Mouse (Mus musculus): ENCODE measurements at regions not wholly inside any gene's neighbourhood (a gene's known extent, or its start where the extent isn't known, plus 50 kb on each side); places are given as distances from the start of the nearest gene placed in this dataset.

DNA sequence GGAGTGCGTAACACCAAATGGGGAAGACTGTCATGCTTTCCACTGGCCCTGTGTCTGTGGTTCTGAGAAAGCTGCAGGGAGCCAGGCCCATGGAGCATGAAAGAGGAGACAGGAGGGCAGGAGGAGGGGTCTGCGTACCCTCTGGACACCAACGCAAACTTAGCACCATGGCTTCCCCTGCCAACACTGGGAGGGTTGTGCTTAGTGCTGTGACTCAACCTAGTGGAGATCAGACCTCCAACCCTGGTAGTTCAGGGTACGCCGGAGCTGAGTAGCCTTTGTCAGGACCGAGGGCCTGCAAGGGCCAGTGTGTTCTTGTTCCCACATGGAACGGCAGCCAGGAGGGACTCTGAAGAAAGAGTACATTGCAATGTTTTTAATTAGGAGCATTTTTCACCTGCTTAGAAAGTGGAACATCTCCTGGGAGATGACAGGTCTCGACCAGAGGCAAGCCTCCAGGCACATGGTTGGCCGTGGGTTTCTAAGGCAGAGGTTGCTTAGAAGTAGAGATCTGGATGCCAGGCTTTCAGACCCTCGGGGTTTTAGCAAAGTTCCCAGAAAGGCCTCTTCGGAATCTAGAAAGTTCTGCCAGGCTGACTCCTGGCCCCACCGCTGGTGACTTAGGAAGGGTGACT lies 73.4 kb upstream of the Irf2bp2 start:
- no peak for TF ChIP-seq NELFE (IDR thresholded peaks at IDR 0.05; ENCODE audit: low read depth, low read length)
- TF ChIP-seq MAX (IDR thresholded peaks at IDR 0.05; ENCODE audit: low read length) = no peak
- TF ChIP-seq TBP (conservative IDR thresholded peaks at IDR 0.05; ENCODE audit: low read depth, low read length) = no peak
- TF ChIP-seq UBTF (IDR thresholded peaks at IDR 0.05; ENCODE audit: low read depth, low read length) = no peak
- no peak for TF ChIP-seq MAZ (IDR thresholded peaks at IDR 0.05; ENCODE audit: low read depth, low read length)
- TF ChIP-seq MEF2A (IDR thresholded peaks at IDR 0.05; ENCODE audit: borderline replicate concordance, low read depth, low read length) = no peak
- no peak for TF ChIP-seq ELF1 (IDR thresholded peaks at IDR 0.05; ENCODE audit: low read depth, low read length)
- TF ChIP-seq MYC (IDR thresholded peaks at IDR 0.05; ENCODE audit: low read depth, low read length) = no peak
- no peak for TF ChIP-seq ZMIZ1 (IDR thresholded peaks at IDR 0.05; ENCODE audit: low read depth, low read length)
- no peak for TF ChIP-seq CHD1 (IDR thresholded peaks at IDR 0.05; ENCODE audit: low read depth, low read length)
- Histone ChIP-seq H3K4me2 (ENCODE audit: insufficient read depth, low read depth, poor library complexity, severe bottlenecking) (peak overlapping the region; percentile 48), H3K9ac (ENCODE audit: insufficient read depth, low read depth) (no peak overlapping the region), H3K79me2 (replicated peaks; ENCODE audit: control insufficient read depth, extremely low read depth, insufficient read depth, poor library complexity, severe bottlenecking) (no peaks in the 10 kb centered on the region), H3K9me3 (replicated peaks; ENCODE audit: low read length) (no peaks in the 10 kb centered on the region), H3K4me3 (replicated peaks in 1 of 3; ENCODE audit: low read depth in 2 of 3, low read length in 2 of 3, poor library complexity in 1 of 3) (no peak overlapping the region), H3K4me1 (ENCODE audit: control insufficient read depth in 1 of 2, insufficient read depth in 2 of 2) (peaks cover 13 to 21% of the 10 kb centered on the region in 2 experiments), H3K27ac (ENCODE audit: insufficient read depth, low read depth) (peak overlapping the region; percentile 15), H3K27me3 (replicated peaks) (no peaks in the 10 kb centered on the region), H3K36me3 (replicated peaks in 1 of 2; ENCODE audit: control insufficient read depth in 1 of 2, insufficient read depth in 1 of 2, low read length in 1 of 2) (no peaks in the 10 kb centered on the region)
- no peak for DNase-seq (ENCODE audit: extremely low read depth)
- in situ Hi-C loops (cut with MboI; ENCODE audit: low pct_ligation_motif_present, low pct_unique_long_range_greater_than_20kb, low sequenced_read_pairs) (loop anchor here (10.0 kb wide), 1 partner anchor 52 kb away; no protein-coding TSS in a partner anchor), dilution Hi-C loops (cut with MboI; ENCODE audit: extremely low pct_ligation_motif_present, extremely low pct_unique_long_range_greater_than_20kb, low sequenced_read_pairs) (no loop called here)

DNA sequence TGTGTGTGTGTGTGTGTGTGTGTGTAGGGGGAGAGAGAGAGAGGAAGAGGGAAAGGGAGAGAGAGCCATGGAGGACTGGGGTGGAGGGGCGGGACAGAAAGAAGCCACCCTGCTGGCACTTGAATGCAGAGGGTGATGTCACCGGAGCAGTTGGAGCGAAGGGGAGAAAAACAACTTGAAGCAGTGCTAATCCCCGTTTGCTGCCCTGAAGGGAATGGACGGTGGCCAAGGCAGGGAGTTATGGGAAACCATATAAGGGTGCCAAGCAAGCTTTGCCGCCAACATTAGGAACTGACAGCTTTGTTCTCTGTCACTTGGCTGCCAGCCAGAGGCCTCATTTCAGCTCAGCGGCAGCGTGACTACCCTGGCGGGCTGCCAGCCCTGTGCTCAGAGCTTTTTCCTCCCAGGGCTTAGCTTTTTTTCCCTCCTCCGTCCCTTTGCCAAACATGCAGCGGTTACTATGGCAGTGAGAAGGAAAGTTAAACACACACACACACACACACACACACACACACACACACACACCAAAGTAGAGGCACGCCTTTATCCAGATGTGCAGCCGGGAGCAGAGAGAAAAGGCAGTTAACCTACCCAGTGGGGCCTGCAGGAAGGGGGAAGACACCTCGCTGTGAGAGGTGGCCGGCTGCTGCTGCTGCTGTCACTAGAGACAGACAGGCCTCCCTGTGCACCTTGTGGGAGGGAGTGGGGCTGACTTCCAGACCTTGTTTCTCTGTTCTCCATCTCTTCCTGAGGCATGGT lies 72.7 kb upstream of the Irf2bp2 start:
- Histone ChIP-seq H3K27me3 (replicated peaks) (no peaks in the 10 kb centered on the region), H3K36me3 (replicated peaks in 1 of 2; ENCODE audit: control insufficient read depth in 1 of 2, insufficient read depth in 1 of 2, low read length in 1 of 2) (no peaks in the 10 kb centered on the region), H3K27ac (ENCODE audit: insufficient read depth, low read depth) (peak overlapping the region; percentile 15), H3K79me2 (replicated peaks; ENCODE audit: control insufficient read depth, extremely low read depth, insufficient read depth, poor library complexity, severe bottlenecking) (no peaks in the 10 kb centered on the region), H3K4me3 (replicated peaks in 1 of 3; ENCODE audit: low read depth in 2 of 3, low read length in 2 of 3, poor library complexity in 1 of 3) (no peak overlapping the region), H3K9ac (ENCODE audit: insufficient read depth, low read depth) (0 out of 2 replicates have a peak overlapping the region, but pooled peaks have one; percentile 10), H3K9me3 (replicated peaks; ENCODE audit: low read length) (no peaks in the 10 kb centered on the region), H3K4me2 (ENCODE audit: insufficient read depth, low read depth, poor library complexity, severe bottlenecking) (peak overlapping the region; percentile 48), H3K4me1 (ENCODE audit: control insufficient read depth in 1 of 2, insufficient read depth in 2 of 2) (peaks cover 13 to 21% of the 10 kb centered on the region in 2 experiments)
- in situ Hi-C loops (cut with MboI; ENCODE audit: low pct_ligation_motif_present, low pct_unique_long_range_greater_than_20kb, low sequenced_read_pairs) = loop anchor here (10.0 kb wide), 1 partner anchor 52 kb away; no protein-coding TSS in a partner anchor
- TF ChIP-seq PAX5 (IDR thresholded peaks at IDR 0.05; ENCODE audit: low read length) (no peak), SMC3 (IDR thresholded peaks at IDR 0.05; ENCODE audit: low read depth, low read length) (no peak), MYC (IDR thresholded peaks at IDR 0.05; ENCODE audit: low read depth, low read length) (no peak), ZMIZ1 (IDR thresholded peaks at IDR 0.05; ENCODE audit: low read depth, low read length) (no peak), ZC3H11A (IDR thresholded peaks at IDR 0.05; ENCODE audit: low read depth, low read length) (no peak), KAT2A (IDR thresholded peaks at IDR 0.05; ENCODE audit: insufficient replicate concordance, low read length) (no peak), IRF4 (IDR thresholded peaks at IDR 0.05; ENCODE audit: low read depth, low read length) (0 out of 2 replicates have a peak, but pooled peaks have one; percentile 9), ELF1 (IDR thresholded peaks at IDR 0.05; ENCODE audit: low read depth, low read length) (no peak), CHD1 (IDR thresholded peaks at IDR 0.05; ENCODE audit: low read depth, low read length) (no peak), MAZ (IDR thresholded peaks at IDR 0.05; ENCODE audit: low read depth, low read length) (no peak), ETS1 (conservative IDR thresholded peaks at IDR 0.05; ENCODE audit: low read depth, low read length) (no peak), USF1 (IDR thresholded peaks at IDR 0.05; ENCODE audit: low read depth, low read length) (no peak), GABPA (IDR thresholded peaks at IDR 0.05; ENCODE audit: insufficient replicate concordance, low read depth, low read length) (no peak), E2F4 (IDR thresholded peaks at IDR 0.05; ENCODE audit: insufficient replicate concordance, low read depth, low read length) (no peak), ZNF384 (IDR thresholded peaks at IDR 0.05; ENCODE audit: low read depth, low read length) (0 out of 2 replicates have a peak, but pooled peaks have one; percentile 34), HCFC1 (IDR thresholded peaks at IDR 0.05; ENCODE audit: low read depth, low read length) (0 out of 2 replicates have a peak, but pooled peaks have one; percentile 21), RCOR1 (conservative IDR thresholded peaks at IDR 0.05; ENCODE audit: low read depth, low read length) (0 out of 2 replicates have a peak, but pooled peaks have one; percentile 2), BHLHE40 (IDR thresholded peaks at IDR 0.05; ENCODE audit: low read depth, low read length) (peak; percentile 41; the same call in 1 of the 2 replicates), TBP (conservative IDR thresholded peaks at IDR 0.05; ENCODE audit: low read depth, low read length) (no peak), MEF2A (IDR thresholded peaks at IDR 0.05; ENCODE audit: borderline replicate concordance, low read depth, low read length) (no peak), USF2 (conservative IDR thresholded peaks at IDR 0.05; ENCODE audit: low read depth, low read length) (no peak), POLR2A (IDR thresholded peaks at IDR 0.05; ENCODE audit: low read depth, low read length) (no peak), CTCF (conservative IDR thresholded peaks at IDR 0.05 in 1 of 2, IDR thresholded peaks at IDR 0.05 in 1 of 2; ENCODE audit: low read depth in 2 of 2, low read length in 2 of 2) (no peak), MAX (IDR thresholded peaks at IDR 0.05; ENCODE audit: low read length) (peak; percentile 53; the same call in 1 of the 2 replicates), RAD21 (IDR thresholded peaks at IDR 0.05; ENCODE audit: low read depth, low read length) (no peak), CHD2 (IDR thresholded peaks at IDR 0.05; ENCODE audit: low read length) (no peak), UBTF (IDR thresholded peaks at IDR 0.05; ENCODE audit: low read depth, low read length) (no peak)
- peak; percentile 53 for DNase-seq (ENCODE audit: extremely low read depth)
- dilution Hi-C loops (cut with MboI; ENCODE audit: extremely low pct_ligation_motif_present, extremely low pct_unique_long_range_greater_than_20kb, low sequenced_read_pairs) = no loop called here
